Mouse (Mus musculus) MEL (cell line): Measurements from ENCODE around the gene Zfp217. TPM values are rescaled to one million over a fixed set of nuclear protein-coding genes. Genes with fewer than 3 reads are reported as not detected.

Experiments
- DNase-seq: peaks from one replicate; pipeline ENCODE4 v3.0.0; 2011; ENCODE audit warnings: low read depth, low spot score
- H3K27ac ChIP-seq: 2 replicates; pipeline ENCODE4 v1.5.1; 2012; ENCODE audit warnings: low read depth, mild to moderate bottlenecking, control low read depth, low read length, moderate library complexity; ENCODE audit not compliant: control insufficient read depth
- H3K27me3 ChIP-seq, 2 experiments: fragments of 150-350 bp in 1 of 2; sonication (generic) in 1 of 2; 2 replicates each; pipeline ENCODE4 v1.6.1; 2012; ENCODE audit warnings: low read length in 2 of 2, mild to moderate bottlenecking in 2 of 2, improper control_type of control experiment in 1 of 2, moderate library complexity in 1 of 2; ENCODE audit not compliant: insufficient read depth in 2 of 2, control insufficient read depth in 1 of 2
- H3K36me3 ChIP-seq, 2 experiments: 2 replicates each; pipeline ENCODE4 v1.6.1; 2012 to 2014; ENCODE audit warnings: low read length in 2 of 2, improper control_type of control experiment in 1 of 2, inconsistent platforms in 1 of 2, mild to moderate bottlenecking in 1 of 2; ENCODE audit not compliant: insufficient read depth in 2 of 2, control insufficient read depth in 1 of 2
- H3K4me1 ChIP-seq, 2 experiments: fragments of 150-350 bp in 1 of 2; sonication (generic) in 1 of 2; 2 replicates each; pipeline ENCODE4 v1.6.1; 2012; ENCODE audit warnings: low read length in 2 of 2, improper control_type of control experiment in 1 of 2, mild to moderate bottlenecking in 1 of 2; ENCODE audit not compliant: insufficient read depth in 2 of 2, control insufficient read depth in 1 of 2
- H3K4me3 ChIP-seq, 2 experiments: fragments of 150-350 bp in 1 of 2; sonication (generic) in 1 of 2; 2 replicates each; pipeline ENCODE4 v1.5.1; 2012; ENCODE audit warnings: low read depth in 2 of 2, low read length in 2 of 2, mild to moderate bottlenecking in 2 of 2, moderate library complexity in 2 of 2, control low read depth in 1 of 2, improper control_type of control experiment in 1 of 2; ENCODE audit not compliant: control insufficient read depth in 1 of 2, insufficient read depth in 1 of 2
- H3K79me2 ChIP-seq: 2 replicates; pipeline ENCODE4 v1.6.1; 2012; ENCODE audit warnings: mild to moderate bottlenecking, low read length, moderate library complexity; ENCODE audit not compliant: control insufficient read depth, poor library complexity, insufficient read depth
- H3K9ac ChIP-seq: 2 replicates; pipeline ENCODE4 v1.6.1; 2012; ENCODE audit warnings: low read depth, mild to moderate bottlenecking, control low read depth, low read length, moderate library complexity; ENCODE audit not compliant: control insufficient read depth, poor library complexity, severe bottlenecking
- H3K9me3 ChIP-seq: fragments of 150-350 bp; sonication (generic); replicated peaks from 2 replicates; pipeline ENCODE4 v1.6.1; 2012; ENCODE audit warnings: mild to moderate bottlenecking, low read length, improper control_type of control experiment, moderate library complexity; ENCODE audit not compliant: insufficient read depth
- CTCF ChIP-seq, 3 experiments: IDR thresholded peaks in 2 of 3; conservative IDR thresholded peaks in 1 of 3; 2 replicates each; pipeline ENCODE4 v1.5.1; 2011 to 2012; ENCODE audit warnings: low read length in 3 of 3, low read depth in 2 of 3, mild to moderate bottlenecking in 2 of 3, improper control_type of control experiment in 1 of 3, inconsistent platforms in 1 of 3, mixed read lengths in 1 of 3, moderate library complexity in 1 of 3; ENCODE audit not compliant: control insufficient read depth in 1 of 3, insufficient read depth in 1 of 3, poor library complexity in 1 of 3, severe bottlenecking in 1 of 3
- ELF1 ChIP-seq: IDR thresholded peaks from 2 replicates; pipeline ENCODE4 v1.6.1; 2014; ENCODE audit warnings: low read depth, mild to moderate bottlenecking, inconsistent platforms, low read length, improper control_type of control experiment, moderate library complexity
- EP300 ChIP-seq, 2 experiments: IDR thresholded peaks; 2 replicates each; pipeline ENCODE4 v1.6.1; 2011; ENCODE audit warnings: improper control_type of control experiment in 2 of 2, low read length in 2 of 2, low read depth in 1 of 2, mild to moderate bottlenecking in 1 of 2
- ETS1 ChIP-seq: IDR thresholded peaks from 2 replicates; pipeline ENCODE4 v1.6.1; 2012; ENCODE audit warnings: low read depth, mild to moderate bottlenecking, inconsistent platforms, low read length, improper control_type of control experiment, moderate library complexity
- GATA1 ChIP-seq: IDR thresholded peaks from 2 replicates; pipeline ENCODE4 v1.6.1; 2011; ENCODE audit warnings: low read depth, low read length, improper control_type of control experiment
- HCFC1 ChIP-seq: IDR thresholded peaks from 2 replicates; pipeline ENCODE4 v1.6.1; 2012; ENCODE audit warnings: low read depth, mild to moderate bottlenecking, inconsistent platforms, low read length, improper control_type of control experiment, moderate library complexity
- JUND ChIP-seq: IDR thresholded peaks from 2 replicates; pipeline ENCODE4 v1.6.1; 2011; ENCODE audit warnings: low read depth, mild to moderate bottlenecking, improper control_type of control experiment, low read length
- KAT2A ChIP-seq: conservative IDR thresholded peaks from 2 replicates; pipeline ENCODE4 v1.6.1; 2012; ENCODE audit warnings: low read depth, low read length, improper control_type of control experiment, inconsistent platforms
- MAZ ChIP-seq: IDR thresholded peaks from 2 replicates; pipeline ENCODE4 v1.6.1; 2012; ENCODE audit warnings: low read depth, mild to moderate bottlenecking, inconsistent platforms, low read length, improper control_type of control experiment
- MYC ChIP-seq: IDR thresholded peaks from 2 replicates; pipeline ENCODE4 v1.6.1; 2011; ENCODE audit warnings: low read depth, mild to moderate bottlenecking, low read length, improper control_type of control experiment, moderate library complexity
- NRF1 ChIP-seq: IDR thresholded peaks from 2 replicates; pipeline ENCODE4 v1.6.1; 2014; ENCODE audit warnings: low read depth, mild to moderate bottlenecking, inconsistent platforms, low read length, improper control_type of control experiment, moderate library complexity; ENCODE audit not compliant: poor library complexity, insufficient read depth, severe bottlenecking
- POLR2AphosphoS5 ChIP-seq: IDR thresholded peaks from 2 replicates; pipeline ENCODE4 v1.6.1; 2012; ENCODE audit warnings: low read depth, borderline replicate concordance, mild to moderate bottlenecking, inconsistent platforms, low read length, moderate library complexity, mixed read lengths
- RCOR1 ChIP-seq: IDR thresholded peaks from 2 replicates; pipeline ENCODE4 v1.6.1; 2012; ENCODE audit warnings: low read depth, mild to moderate bottlenecking, inconsistent platforms, low read length, improper control_type of control experiment
- SIN3A ChIP-seq: IDR thresholded peaks from 2 replicates; pipeline ENCODE4 v1.6.1; 2012; ENCODE audit warnings: low read length, improper control_type of control experiment, inconsistent platforms
- SMC3 ChIP-seq: IDR thresholded peaks from 2 replicates; pipeline ENCODE4 v1.6.1; 2011; ENCODE audit warnings: low read depth, low read length, improper control_type of control experiment
- TBP ChIP-seq: IDR thresholded peaks from 2 replicates; pipeline ENCODE4 v1.8.0; 2011; ENCODE audit warnings: low read depth, low read length, improper control_type of control experiment
- ZKSCAN1 ChIP-seq: IDR thresholded peaks from 2 replicates; pipeline ENCODE4 v1.6.1; 2012; ENCODE audit warnings: low read depth, mild to moderate bottlenecking, inconsistent platforms, low read length, improper control_type of control experiment, moderate library complexity
- ZNF384 ChIP-seq: IDR thresholded peaks from 2 replicates; pipeline ENCODE4 v1.6.1; 2012; ENCODE audit warnings: low read depth, mild to moderate bottlenecking, inconsistent platforms, low read length, improper control_type of control experiment
- polyA plus RNA-seq, 2 experiments: library from polyadenylated mRNA; stranded (reverse) in 1 of 2; unstranded in 1 of 2; fragments of >175 nt in 1 of 2; fragments of >200 nt in 1 of 2; gene quantifications; 2 replicates each; pipeline versions ENCODE4 v1.2.1 to v1.2.4; 2012; ENCODE audit warnings: low replicate concordance in 2 of 2, low read depth in 1 of 2; ENCODE audit not compliant: insufficient read length in 2 of 2, insufficient read depth in 1 of 2, missing spikeins in 1 of 2
- total RNA-seq: library from RNA; depleted of rRNA; stranded (reverse); fragments of 300-350 nt; gene quantifications from 2 replicates; pipeline ENCODE4 v1.2.3, GENCODE M21; 2012

Gene Zfp217
- total and polyA plus RNA-seq, 3 experiments: 21.7 to 34.9 (median 25.5) TPM

- H3K4me3 ChIP-seq: peak overlapping the region; percentile 48 to 54
- peak overlapping the region; percentile 97 for H3K27ac ChIP-seq
- DNase-seq: peak; percentile 84
- peaks cover 5 to 24% of the 10 kb centered on the region in 2 experiments for H3K4me1 ChIP-seq
- peaks cover 0 to 30% of the 10 kb centered on the region in 2 experiments; a peak in 2 of 4 replicates for H3K36me3 ChIP-seq
- peaks cover 5% of the 10 kb centered on the region; the same call in 1 of the 2 replicates for H3K79me2 ChIP-seq
- no peaks in the 10 kb centered on the region for H3K9me3 ChIP-seq
- peak overlapping the region; percentile 70 for H3K9ac ChIP-seq
- TF ChIP-seq ETS1 (peak; percentile 69; the same call in 1 of the 2 replicates), EP300 (IDR thresholded peaks at IDR 0.05; ENCODE audit: low read depth in 1 of 2, low read length in 2 of 2) (peak in 1 of 2 experiments; percentile 58; a peak in 3 of 4 replicates), CTCF (IDR thresholded peaks at IDR 0.05 in 2 of 3, conservative IDR thresholded peaks at IDR 0.05 in 1 of 3; ENCODE audit: control insufficient read depth in 1 of 3, insufficient read depth in 1 of 3, low read depth in 2 of 3, low read length in 3 of 3, poor library complexity in 1 of 3, severe bottlenecking in 1 of 3) (no peak), JUND (peak; percentile 98), TBP (peak; percentile 37; the same call in 1 of the 2 replicates), NRF1 (no peak), POLR2AphosphoS5 (no peak), HCFC1 (peak; percentile 71), SIN3A (peak; percentile 50; the same call in 1 of the 2 replicates), MAZ (peak; percentile 56; the same call in 1 of the 2 replicates), RCOR1 (peak; percentile 31; the same call in 1 of the 2 replicates), SMC3 (no peak), KAT2A (no peak), ELF1 (peak; percentile 51; the same call in 1 of the 2 replicates), ZNF384 (peak; percentile 94), GATA1 (no peak), ZKSCAN1 (no peak), MYC (0 out of 2 replicates have a peak, but pooled peaks have one; percentile 28)
- TF ChIP-seq, all 39 proteins: peak for 11
- no peaks in the 10 kb centered on the region for H3K27me3 ChIP-seq
Measured at GRCm38 (mm10) chr2:170157280-170158200, 9.6 kb upstream of the Zfp217 start.
